Mouse (Mus musculus): ENCODE data around the gene Trim72.
"Not testable (repeated sequence)": the region's sequence is repeated elsewhere in the genome, so short reads cannot be mapped to it uniquely, and the experiment has no call there.

Trim72 gene

GRCm38 (mm10) chr7:128009715-128010340 is 6.1 kb downstream of the Trim72 start:
- DNase-seq (ENCODE audit: low spot score), result no peak

DNA sequence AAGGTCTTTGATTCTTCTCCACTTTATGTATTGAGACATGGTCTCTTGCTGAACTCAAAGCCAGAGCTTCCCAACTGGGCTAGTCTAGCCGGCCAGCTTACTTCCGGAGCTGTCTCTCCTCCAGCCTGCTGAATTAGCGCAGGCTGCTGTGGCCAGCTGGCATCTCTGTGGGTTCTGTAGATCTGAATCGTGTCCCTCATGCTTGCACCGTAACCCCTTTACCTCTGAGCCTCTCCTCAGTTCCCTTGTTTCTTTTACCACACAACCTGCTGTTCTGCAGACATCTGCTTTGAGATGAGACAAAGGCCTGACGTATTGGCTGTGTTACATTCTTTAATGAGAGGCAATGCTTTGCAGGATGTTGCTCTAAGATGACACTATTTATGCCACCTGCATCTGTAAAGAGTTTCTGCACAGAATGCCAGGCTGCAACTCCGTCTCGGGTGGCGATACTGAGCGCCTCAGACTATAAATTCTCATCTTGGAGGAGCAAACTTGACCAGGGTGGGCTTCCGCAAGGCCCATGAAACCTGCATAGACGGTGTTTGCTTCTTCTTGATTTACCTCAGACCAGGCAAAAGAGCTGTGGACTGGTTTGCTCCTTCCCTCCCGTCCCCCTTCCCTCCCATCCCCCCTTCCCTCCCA is 8.5 kb downstream of the Trim72 start:
- no peak for DNase-seq (ENCODE audit: low spot score)

DNA sequence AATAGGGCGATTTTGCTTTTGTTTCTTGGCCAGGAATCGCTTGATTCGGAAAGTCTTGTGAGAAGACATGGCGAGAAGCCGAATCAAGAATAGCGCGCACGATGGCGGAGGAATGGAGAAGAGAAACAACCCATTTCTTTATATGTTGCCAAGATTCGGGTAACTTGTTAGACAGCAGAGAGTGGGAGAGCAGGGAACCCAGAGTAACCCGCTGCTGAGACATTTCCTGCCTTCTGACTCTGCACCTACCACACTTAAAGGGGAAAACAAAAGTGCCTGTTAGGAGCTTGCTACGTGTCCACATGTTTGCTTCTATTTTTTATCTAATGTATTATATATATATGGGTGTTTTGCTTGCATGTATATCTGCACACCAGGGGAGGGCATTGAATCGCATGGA is 9.4 kb downstream of the Trim72 start:
- no peak for DNase-seq (ENCODE audit: low spot score)

GRCm38 (mm10) chr7:128016134-128016533 is 12.4 kb downstream of the Trim72 start:
- not testable (repeated sequence) for DNase-seq (ENCODE audit: low spot score)

GRCm38 (mm10) chr7:128016650-128017049 is 12.9 kb downstream of the Trim72 start:
- no peak for DNase-seq (ENCODE audit: low spot score)

DNA sequence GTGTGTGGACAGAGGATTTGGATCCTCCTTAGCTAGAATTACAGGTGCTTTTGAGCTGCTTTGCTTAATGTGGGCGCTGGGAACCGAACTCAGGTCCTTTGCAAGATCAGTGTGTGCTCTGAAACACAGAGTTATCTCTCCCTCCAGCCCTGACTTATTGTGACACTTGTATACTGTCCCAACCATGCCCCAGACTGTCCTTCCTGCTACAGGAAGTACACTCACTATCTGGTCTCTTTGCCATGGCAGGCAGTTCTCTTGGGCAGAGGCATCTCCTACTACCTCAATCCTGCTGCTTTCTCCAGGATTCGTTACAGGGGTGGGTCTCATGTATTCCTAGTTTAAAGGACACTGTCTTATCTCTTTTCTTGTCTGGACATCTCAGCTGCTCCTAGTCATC is 14.5 kb downstream of the Trim72 start:
- DNase-seq (ENCODE audit: low spot score), result no peak

DNA sequence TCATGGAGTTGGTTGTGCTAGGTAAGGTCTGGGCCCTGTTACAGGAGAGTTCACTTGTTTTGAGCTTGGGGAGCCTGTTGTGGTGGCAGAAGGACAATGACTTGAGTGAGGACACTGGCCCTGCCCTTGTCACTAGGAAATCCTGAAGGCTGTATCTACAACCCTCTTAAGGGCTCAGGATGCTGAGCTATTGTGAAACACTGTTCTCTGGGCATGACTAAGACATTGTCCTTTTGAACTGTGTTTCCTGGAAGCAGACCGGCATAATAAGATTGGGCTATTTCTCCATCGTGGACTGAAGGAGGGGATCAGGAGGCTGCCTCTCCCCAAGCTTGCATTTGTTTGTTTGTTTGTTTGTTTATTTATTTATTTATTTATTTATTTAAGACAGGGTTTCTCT is 15.4 kb downstream of the Trim72 start:
- no peak for DNase-seq (ENCODE audit: low spot score)

DNA sequence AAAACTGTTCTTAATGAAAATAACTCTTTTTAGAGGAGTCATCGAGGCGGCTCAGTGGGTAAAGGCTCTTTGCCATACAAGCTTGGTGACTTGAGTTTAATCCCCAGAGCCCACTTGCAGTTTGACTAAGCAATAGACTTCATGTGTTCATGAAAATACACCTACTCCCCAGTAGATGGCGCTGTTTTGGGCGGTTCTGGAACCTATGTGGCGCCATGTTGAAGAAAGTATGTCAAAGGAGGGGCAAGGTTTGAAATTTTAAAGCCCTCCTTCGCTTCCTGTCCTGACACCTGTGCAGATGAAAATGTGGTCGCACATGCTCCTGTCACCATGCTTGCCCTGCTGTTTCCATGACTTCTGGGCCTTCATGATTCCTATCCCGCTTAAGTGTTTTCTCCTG is 19.2 kb downstream of the Trim72 start:
- no peak for DNase-seq (ENCODE audit: low spot score)

DNA sequence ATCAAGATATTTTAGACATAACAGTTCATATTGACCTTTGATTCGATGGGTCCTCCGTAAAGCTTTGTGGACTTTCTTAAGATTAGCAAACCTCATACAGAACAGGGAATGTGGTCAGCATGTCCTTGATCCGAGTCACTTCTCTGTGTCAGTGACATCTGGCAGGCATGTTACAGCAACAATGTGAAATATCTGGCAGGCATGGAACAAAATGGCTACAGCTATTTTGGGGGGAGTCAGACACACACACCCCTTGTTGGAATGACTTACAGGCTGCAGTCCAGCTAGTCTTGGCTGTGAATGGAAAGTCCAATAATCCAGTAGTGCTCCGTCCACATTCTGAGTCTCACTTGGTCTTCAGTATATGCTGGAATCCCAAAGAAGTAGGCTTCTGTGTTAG is 19.8 kb downstream of the Trim72 start:
- no peak for DNase-seq (ENCODE audit: low spot score)

- no peak for DNase-seq (ENCODE audit: low spot score)
Measured at GRCm38 (mm10) chr7:128024364-128024763, 20.6 kb downstream of the Trim72 start.

- no peak for DNase-seq (ENCODE audit: low spot score)
Measured at GRCm38 (mm10) chr7:128024932-128025331, 21.2 kb downstream of the Trim72 start.

DNA sequence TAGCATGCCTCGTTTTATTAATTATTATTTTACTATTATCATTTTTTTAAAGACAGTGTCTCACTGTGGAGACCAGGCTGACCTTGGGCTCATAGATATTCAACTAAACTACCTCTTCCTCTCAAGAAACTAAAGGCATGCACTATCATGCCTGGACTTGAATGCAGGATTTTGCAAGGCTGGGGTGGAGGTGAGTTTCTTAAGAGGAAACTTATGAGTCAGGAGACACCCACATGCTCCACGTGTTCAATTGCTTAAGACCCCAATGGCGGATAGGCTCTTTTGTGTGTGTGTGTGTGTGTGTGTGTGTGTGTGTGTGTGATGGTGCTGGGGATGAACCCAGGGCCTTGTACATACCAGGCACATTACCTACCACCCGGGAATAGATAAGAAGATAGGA is 21.6 kb downstream of the Trim72 start:
- no peak for DNase-seq (ENCODE audit: low spot score)

- DNase-seq (ENCODE audit: low spot score), result no peak
Measured at GRCm38 (mm10) chr7:128031403-128031976, 27.7 kb downstream of the Trim72 start.

DNA sequence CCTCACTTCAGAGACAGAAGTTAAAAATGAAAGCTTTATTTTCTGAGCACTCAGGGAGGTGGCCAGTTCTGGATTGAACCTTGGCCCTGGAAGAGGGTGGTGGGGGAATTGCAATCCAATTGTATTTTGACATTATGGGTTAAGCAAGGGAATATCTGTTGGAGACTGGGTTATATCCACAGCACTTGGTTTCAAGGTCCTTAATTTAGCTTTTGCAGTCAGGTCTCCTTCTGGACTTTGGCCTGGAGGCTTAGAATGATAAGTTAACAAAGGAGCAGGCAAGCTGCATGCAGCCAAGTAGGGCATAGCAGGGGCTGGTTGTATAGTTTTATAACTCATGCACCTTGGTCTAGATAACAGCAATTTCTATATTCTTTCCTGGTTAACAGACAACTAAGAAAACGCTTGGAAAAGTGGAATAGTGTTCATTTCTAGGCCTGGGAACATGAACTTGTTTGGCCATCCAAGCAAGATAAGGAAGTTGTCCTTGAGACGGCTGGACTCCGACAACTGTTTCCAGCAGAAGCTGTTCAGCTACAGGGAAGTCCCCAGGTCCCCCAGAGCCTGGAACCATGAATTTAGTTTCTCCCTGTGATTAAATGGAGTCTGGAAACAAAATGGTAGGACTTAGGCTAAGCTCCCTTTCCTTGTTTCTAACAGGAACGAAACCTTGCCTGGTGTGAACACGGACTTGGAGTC is 28.7 kb downstream of the Trim72 start:
- no peak for DNase-seq (ENCODE audit: low spot score)

- no peak for DNase-seq (ENCODE audit: low spot score)
Measured at GRCm38 (mm10) chr7:128032989-128033293, 29.2 kb downstream of the Trim72 start.

GRCm38 (mm10) chr7:128033616-128034015 is 29.9 kb downstream of the Trim72 start:
- no peak for DNase-seq (ENCODE audit: low spot score)

GRCm38 (mm10) chr7:128042161-128042820 is 38.5 kb downstream of the Trim72 start:
- not testable (repeated sequence) for DNase-seq (ENCODE audit: low spot score)

DNA sequence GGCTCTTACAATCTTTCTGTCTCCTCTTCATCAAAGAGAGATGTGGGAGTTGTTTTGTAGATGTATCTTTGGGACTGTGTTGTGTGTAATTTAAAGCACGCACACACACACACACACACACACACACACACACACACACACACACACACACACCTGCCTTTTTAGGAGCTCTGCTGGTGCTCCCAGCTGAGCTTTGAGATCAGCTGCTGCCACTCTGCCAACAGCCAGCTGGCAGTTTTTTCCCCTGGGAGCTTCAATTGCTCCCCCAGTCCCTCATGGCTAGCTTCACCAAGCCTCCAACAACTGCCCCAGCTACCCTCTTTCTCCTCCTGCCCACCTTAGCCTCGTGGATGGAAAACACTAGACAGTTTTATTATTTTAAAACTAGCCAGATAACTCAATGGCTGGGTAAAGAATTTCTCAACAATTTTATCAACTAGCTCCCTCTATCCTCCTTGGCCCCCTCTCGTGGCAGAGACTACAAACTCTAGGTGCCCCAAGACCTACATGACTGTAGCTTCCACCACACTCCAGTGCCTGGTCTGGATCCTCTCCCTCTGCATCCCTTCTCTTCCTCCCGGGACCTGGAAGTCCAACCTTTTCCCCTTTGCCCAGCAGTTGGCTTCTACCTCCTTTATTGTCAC is 40.5 kb downstream of the Trim72 start:
- no peak for DNase-seq (ENCODE audit: low spot score)

DNA sequence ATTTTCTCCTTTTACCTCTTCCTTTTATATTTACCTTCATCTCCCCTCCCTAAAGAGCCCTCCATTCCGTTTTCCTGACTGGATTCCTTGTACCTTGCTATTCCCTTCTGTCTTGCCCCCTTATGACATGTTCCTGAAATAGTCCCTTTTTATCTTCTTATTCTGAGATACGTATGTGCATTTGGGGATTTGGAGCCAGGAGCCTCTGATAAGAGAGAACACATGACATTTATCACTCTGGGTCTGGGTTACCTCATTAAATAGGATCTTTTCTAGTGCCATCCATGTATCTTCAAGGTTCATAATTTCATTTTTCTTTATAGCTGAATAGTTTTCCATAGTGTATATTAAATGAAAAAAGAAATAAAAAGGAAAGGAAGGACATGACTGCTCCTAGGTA is 41.9 kb downstream of the Trim72 start:
- no peak for DNase-seq (ENCODE audit: low spot score)

DNA sequence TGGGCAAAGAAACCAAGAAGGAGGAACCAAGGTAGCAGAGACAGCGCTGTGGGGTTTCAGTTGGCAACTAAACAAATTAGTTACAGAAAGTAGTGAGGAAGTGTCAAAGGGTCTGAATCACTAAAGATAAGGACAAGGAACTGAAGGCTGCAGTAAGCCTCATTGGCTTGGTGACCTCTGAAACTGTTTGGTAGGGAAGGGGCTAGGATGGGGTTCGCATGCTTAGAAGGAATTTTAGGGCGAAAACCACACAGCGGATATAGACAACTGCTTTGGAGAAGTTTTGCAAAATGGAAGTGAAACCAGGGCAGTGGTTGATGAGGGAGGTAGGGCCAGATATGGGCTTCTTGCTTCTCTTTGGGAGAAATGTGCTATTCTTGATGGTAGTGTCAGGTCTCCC is 45.1 kb downstream of the Trim72 start:
- no peak for DNase-seq (ENCODE audit: low spot score)

DNA sequence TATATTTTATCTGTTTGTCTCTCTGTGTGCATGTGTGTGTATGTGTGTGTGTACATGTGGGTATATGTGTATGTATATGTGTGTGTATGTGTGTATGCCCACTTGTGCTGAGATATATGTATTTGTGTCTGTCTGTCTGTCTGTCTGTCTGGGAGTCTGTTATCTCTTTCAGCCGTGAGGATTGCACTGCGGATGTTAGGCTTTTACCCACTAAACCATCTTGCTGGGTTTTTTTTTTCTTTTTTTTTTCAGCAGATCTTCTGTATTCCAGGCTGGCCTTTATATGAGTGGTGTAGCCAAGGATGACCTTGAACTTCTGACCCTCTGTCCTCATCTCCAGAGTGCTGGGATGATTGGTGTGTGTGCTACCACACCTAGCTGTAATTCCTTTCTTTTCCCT is 45.5 kb downstream of the Trim72 start:
- DNase-seq (ENCODE audit: low spot score), result no peak

DNA sequence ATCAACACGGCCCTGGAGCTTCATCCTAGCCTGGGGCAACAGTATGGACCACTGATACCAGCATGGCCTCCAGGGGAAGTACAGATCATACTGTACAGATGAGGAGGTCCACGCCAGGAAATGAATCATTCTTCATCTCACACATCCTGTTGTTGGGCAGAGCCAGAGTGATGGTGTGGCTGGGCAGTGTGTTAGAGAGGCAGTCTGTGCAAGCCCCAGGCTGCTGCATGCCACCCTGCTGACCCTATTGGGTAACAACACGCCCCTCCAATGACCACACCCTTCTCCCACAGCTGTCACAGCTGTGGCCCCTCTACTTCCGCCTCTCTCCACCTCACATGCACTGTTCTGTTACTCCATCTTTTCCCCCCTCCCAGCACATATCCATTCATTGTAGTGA is 47.0 kb downstream of the Trim72 start:
- DNase-seq (ENCODE audit: low spot score), result no peak

Measured in MN1 (cell line).